Mouse (Mus musculus): ENCODE results near the gene Fthl17f. TPM values are rescaled to one million over a fixed set of nuclear protein-coding genes. Genes with fewer than 3 reads are reported as not detected.

The Fthl17f gene
- polyA plus RNA-seq, 1 experiment from 2014 or later = not detected

DNA sequence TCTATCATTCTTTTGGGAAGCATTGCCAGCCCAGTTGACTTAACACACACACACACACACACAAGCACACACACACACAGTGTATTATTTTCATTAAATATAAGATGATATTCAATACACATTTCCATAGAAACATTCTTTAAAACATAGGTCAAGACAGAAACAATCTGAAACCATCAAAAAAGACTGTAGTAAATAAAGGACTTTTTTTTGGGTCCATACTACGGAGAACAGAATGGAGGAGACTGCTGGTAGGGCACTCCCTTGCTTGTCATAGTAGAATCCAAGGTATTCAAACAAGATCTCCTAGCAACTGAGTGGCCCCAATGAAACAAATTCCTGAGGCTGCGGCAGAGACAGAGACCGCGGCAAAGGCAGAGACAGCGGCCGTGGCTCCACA is 41.4 kb downstream of the Fthl17f start, which contains the start of gene 4930402K13Rik:
Gene 4930402K13Rik (plus strand): TSS at position 301 of the 400 bp plus-strand sequence.
- Histone ChIP-seq H3K4me3 (ENCODE audit: low read depth, low read length) (no peak within 1 kb of the TSS), H3K4me1 (replicated peaks; ENCODE audit: control insufficient read depth, insufficient read depth, low read length) (no peaks in the 10 kb centered on the region), H3K9me3 (ENCODE audit: control insufficient read depth, low read length) (no peaks in the 10 kb centered on the region), H3K36me3 (ENCODE audit: control insufficient read depth, insufficient read depth, low read length) (no peaks in the 10 kb centered on the region), H3K4me2 (ENCODE audit: low read depth, low read length, severe bottlenecking) (no peak within 1 kb of the TSS), H3K27me3 (ENCODE audit: control insufficient read depth, insufficient read depth, low read length) (no peaks in the 10 kb centered on the region), H3K27ac (ENCODE audit: low read depth, low read length) (no peak within 1 kb of the TSS), H3K9ac (ENCODE audit: low read length) (no peak within 1 kb of the TSS)
- DNase-seq (ENCODE audit: low spot score) (no peak), ATAC-seq (replicated peaks; ENCODE audit: low FRiP score) (no peak)
- WGBS = 90% methylated on average over 6 of the region's 6 CpGs

DNA sequence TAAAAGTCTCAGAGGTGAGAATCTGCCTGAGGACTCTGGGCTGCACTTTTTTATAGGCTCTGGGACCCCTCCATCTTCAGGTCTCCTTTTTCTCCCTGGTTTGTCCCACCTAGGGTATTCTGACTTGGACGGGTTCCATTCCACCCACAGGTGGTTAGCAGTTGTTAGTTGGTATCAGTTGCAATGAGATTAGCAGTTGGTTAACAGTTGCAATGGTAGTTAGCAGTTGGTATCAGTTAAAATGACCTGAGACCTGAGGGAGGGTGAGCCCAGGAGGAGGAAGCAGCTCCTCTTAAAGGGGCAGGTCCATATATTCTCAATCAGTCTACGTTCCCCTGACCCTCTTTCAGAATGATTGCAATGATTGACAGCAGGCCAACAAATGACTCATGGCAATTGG is 47.6 kb downstream of the Fthl17f start:
- Histone ChIP-seq H3K4me3 (ENCODE audit: low read depth, low read length) (no peak overlapping the region), H3K9me3 (ENCODE audit: control insufficient read depth, low read length) (no peaks in the 10 kb centered on the region), H3K4me2 (ENCODE audit: low read depth, low read length, severe bottlenecking) (no peak overlapping the region), H3K27me3 (ENCODE audit: control insufficient read depth, insufficient read depth, low read length) (no peaks in the 10 kb centered on the region), H3K9ac (ENCODE audit: low read length) (no peak overlapping the region), H3K27ac (ENCODE audit: low read depth, low read length) (no peak overlapping the region), H3K36me3 (ENCODE audit: control insufficient read depth, insufficient read depth, low read length) (no peaks in the 10 kb centered on the region), H3K4me1 (replicated peaks; ENCODE audit: control insufficient read depth, insufficient read depth, low read length) (no peaks in the 10 kb centered on the region)
- ATAC-seq (replicated peaks; ENCODE audit: low FRiP score) (no peak), DNase-seq (ENCODE audit: low spot score) (no peak)
- WGBS = 70% methylated on average over 2 of the region's 2 CpGs

Other genes with a start within 250 kb of the Fthl17f start
- not detected in 2 replicates for gene Gm6592, start 219.0 kb upstream of the Fthl17f start, polyA plus RNA-seq (2014; fragmentation: Nextera tagmentation; extraction: Ambion mirVana)
- not detected in 2 replicates for gene Gm5751, start 188.8 kb upstream of the Fthl17f start, polyA plus RNA-seq (2014; fragmentation: Nextera tagmentation; extraction: Ambion mirVana)
- gene B630019K06Rik, start 170.6 kb upstream of the Fthl17f start, polyA plus RNA-seq (2014; fragmentation: Nextera tagmentation; extraction: Ambion mirVana) = 6.3 and 7.1 TPM in 2 replicates
- not detected in 2 replicates for gene Fthl17b, start 100.0 kb upstream of the Fthl17f start, polyA plus RNA-seq (2014; fragmentation: Nextera tagmentation; extraction: Ambion mirVana)
- not detected in 2 replicates for gene Fthl17c, start 86.5 kb upstream of the Fthl17f start, polyA plus RNA-seq (2014; fragmentation: Nextera tagmentation; extraction: Ambion mirVana)
- gene Fthl17d, start 76.3 kb upstream of the Fthl17f start, polyA plus RNA-seq (2014; fragmentation: Nextera tagmentation; extraction: Ambion mirVana) = not detected in 2 replicates
- gene Fthl17e, start 29.5 kb upstream of the Fthl17f start, polyA plus RNA-seq (2014; fragmentation: Nextera tagmentation; extraction: Ambion mirVana) = not detected in 2 replicates
- gene 4930402K13Rik, start 41.5 kb downstream of the Fthl17f start, polyA plus RNA-seq (2014; fragmentation: Nextera tagmentation; extraction: Ambion mirVana) = not detected in 2 replicates
- gene Lancl3, start 136.9 kb downstream of the Fthl17f start, polyA plus RNA-seq (2014; fragmentation: Nextera tagmentation; extraction: Ambion mirVana) = 0.55 and 0.75 TPM in 2 replicates
- not detected in 2 replicates for gene Gm14862, start 193.9 kb downstream of the Fthl17f start, polyA plus RNA-seq (2014; fragmentation: Nextera tagmentation; extraction: Ambion mirVana)
- 3.9 and 4.7 TPM in 2 replicates for gene Xk, start 209.7 kb downstream of the Fthl17f start, polyA plus RNA-seq (2014; fragmentation: Nextera tagmentation; extraction: Ambion mirVana)
- gene H2al1m, start 220.7 kb downstream of the Fthl17f start, polyA plus RNA-seq (2014; fragmentation: Nextera tagmentation; extraction: Ambion mirVana) = not detected in 2 replicates